Mouse (Mus musculus) Muller cell, postnatal 12 days (primary cell): ENCODE data around the gene Fam219a.

Experiments used
- DNase-seq: peaks from one replicate; pipeline ENCODE4 v3.0.0-alpha.2; 2015; ENCODE audit errors: inconsistent ontology term

Fam219a gene

GRCm38 (mm10) chr4:41553116-41553515 is 16.2 kb downstream of the Fam219a start:
- DNase-seq = no peak

- peak; percentile 48 for DNase-seq
These were observed 16.8 kb downstream of the Fam219a start for GRCm38 (mm10) chr4:41552529-41552928.

GRCm38 (mm10) chr4:41547086-41547485 is 22.3 kb downstream of the Fam219a start:
- no peak for DNase-seq

- peak; percentile 69 for DNase-seq
These were observed 23.4 kb downstream of the Fam219a start for GRCm38 (mm10) chr4:41545985-41546384.

- no peak for DNase-seq
These were observed 27.2 kb downstream of the Fam219a start for GRCm38 (mm10) chr4:41542136-41542535.

GRCm38 (mm10) chr4:41534866-41535265 is 34.5 kb downstream of the Fam219a start:
- peak; percentile 41 for DNase-seq

GRCm38 (mm10) chr4:41532420-41532819 is 36.9 kb downstream of the Fam219a start:
- DNase-seq = no peak

- DNase-seq = peak; percentile 67
These were observed 41.3 kb downstream of the Fam219a start for GRCm38 (mm10) chr4:41527996-41528395.

- peak; percentile 22 for DNase-seq
These were observed 42.3 kb downstream of the Fam219a start for GRCm38 (mm10) chr4:41527076-41527475.

GRCm38 (mm10) chr4:41526553-41526952 is 42.8 kb downstream of the Fam219a start:
- DNase-seq = no peak

- no peak for DNase-seq
These were observed 44.5 kb downstream of the Fam219a start for GRCm38 (mm10) chr4:41524829-41525228.

- DNase-seq = no peak
These were observed 45.5 kb downstream of the Fam219a start for GRCm38 (mm10) chr4:41523839-41524238.

- DNase-seq = no peak
These were observed 46.5 kb downstream of the Fam219a start for GRCm38 (mm10) chr4:41522788-41523187.

- no peak for DNase-seq
These were observed 47.2 kb downstream of the Fam219a start for GRCm38 (mm10) chr4:41522136-41522535.

GRCm38 (mm10) chr4:41520641-41521040 is 48.7 kb downstream of the Fam219a start:
- no peak for DNase-seq

GRCm38 (mm10) chr4:41519195-41519594 is 50.1 kb downstream of the Fam219a start:
- no peak for DNase-seq

- DNase-seq = no peak
These were observed 51.0 kb downstream of the Fam219a start for GRCm38 (mm10) chr4:41518349-41518748.

GRCm38 (mm10) chr4:41517233-41517632 is 52.1 kb downstream of the Fam219a start, which contains the start of gene 1110017D15Rik:
1110017D15Rik (minus strand) TSS chr4:41517333.
- no peak for DNase-seq

GRCm38 (mm10) chr4:41513714-41514113 is 55.6 kb downstream of the Fam219a start:
- no peak for DNase-seq

- DNase-seq = no peak
These were observed 56.0 kb downstream of the Fam219a start for GRCm38 (mm10) chr4:41513309-41513708.

GRCm38 (mm10) chr4:41507998-41508397 is 61.3 kb downstream of the Fam219a start:
- DNase-seq = no peak

- no peak for DNase-seq
These were observed 61.9 kb downstream of the Fam219a start for GRCm38 (mm10) chr4:41507326-41507924.

GRCm38 (mm10) chr4:41506906-41507305 is 62.4 kb downstream of the Fam219a start:
- DNase-seq = peak; percentile 83

GRCm38 (mm10) chr4:41506156-41506555 is 63.2 kb downstream of the Fam219a start:
- DNase-seq = no peak
